Mouse (Mus musculus): ENCODE results near the gene Fam189a1. TPM values are rescaled to one million over a fixed set of nuclear protein-coding genes. Genes with fewer than 3 reads are reported as not detected.

Gene Fam189a1
- total RNA-seq, 2 experiments from 2014 or later, result not detected

DNA sequence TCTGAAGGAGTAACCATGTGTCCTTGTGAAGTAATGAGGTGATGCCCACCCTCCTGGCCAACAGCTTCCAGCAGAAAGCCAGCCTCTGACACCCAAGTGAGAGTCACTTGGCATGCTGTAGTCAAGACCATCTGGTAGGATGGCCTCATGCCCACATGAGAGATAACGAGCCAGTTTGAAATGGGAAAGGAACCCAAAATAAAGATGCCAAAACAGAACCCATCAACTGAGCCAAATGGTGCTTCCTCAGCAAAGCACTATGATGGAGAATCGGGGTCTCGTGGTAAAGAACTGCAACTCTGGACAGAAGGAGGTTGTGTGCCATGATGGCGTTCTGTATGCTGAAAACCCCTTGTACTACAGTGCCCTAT is 51.3 kb downstream of the Fam189a1 start:
- DNase-seq, result no peak
- intact Hi-C loops (cut with DNase I), result no loop called here

DNA sequence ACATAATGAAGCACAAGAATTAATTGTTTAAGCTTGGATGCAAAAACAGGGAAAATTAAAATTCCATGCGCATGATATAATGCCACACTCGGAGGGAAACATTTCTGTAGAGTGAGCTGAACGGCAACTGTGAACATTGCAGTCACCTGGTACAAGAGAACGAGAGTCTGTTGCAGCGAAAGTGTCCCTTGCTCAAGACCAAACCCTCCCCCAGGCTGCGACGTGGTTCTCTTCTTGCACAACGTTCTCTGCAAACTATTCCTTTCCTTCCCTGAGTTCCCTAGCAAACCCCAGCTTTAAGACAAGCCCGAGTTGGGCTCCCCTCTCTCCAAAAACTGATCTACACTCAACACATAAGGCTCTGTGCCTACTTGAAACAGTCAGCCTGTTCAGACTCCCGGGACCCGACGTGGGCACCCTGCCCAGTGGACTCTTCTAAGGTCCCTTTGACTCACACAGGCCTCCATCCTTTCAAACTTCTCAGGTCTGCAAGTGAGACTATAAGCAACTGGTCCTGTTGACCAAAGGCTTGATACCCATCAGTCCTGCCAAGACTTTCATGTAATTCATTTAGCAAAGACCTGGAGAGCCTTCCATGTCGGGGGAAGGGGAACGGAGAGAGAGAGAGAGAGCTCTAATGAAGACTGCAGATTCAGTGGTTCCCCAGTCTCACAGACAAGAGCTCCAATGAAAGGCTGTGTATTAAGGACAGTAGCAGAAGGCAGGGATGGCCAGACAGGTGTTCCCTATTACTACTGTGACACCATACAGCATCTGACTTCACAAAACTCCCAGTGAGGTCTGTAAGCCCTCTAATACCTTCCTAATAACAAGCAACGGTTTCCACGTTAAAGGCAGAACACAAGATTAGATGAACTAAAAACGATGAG is 51.9 kb downstream of the Fam189a1 start:
- intact Hi-C loops (cut with DNase I), result no loop called here
- no peak for DNase-seq

DNA sequence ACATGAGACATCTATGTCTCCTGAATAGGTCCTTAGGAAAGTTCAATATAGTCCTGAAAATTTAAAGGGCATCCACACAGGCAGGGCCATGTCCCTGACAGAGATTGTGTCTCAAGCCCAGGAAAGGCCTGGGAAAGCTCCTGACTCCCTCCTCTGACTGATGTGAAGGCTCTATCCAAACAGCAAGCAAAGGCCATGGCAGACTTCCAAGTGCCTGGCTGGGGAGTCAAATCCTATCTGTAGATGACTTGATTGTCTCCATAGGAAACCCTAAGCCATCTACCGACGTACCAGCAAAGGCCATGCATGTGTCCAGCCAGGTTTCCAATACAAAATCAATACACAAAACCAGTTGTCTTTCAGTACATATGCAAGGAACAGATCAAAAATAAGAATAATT is 54.7 kb downstream of the Fam189a1 start:
- intact Hi-C loops (cut with DNase I), result no loop called here

DNA sequence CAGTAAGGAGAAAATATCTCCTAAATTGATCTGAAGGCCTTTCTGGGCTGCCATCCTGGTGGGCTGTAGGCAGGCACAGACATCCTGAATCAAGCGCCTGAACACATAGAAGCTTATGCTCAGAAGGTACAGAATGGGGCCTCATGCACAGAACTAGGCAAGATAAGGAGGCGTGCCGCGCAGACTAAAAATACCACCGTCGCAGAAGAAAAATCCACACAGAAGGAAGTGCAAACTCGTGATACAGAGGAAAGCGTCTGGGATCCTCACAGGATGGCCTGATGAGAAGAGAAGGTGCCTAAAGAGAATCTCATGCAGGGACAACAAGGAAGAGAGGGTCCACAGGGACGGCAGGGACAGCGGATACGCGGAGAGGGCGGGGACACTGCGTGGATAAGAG is 58.7 kb downstream of the Fam189a1 start:
- intact Hi-C loops (cut with DNase I), result no loop called here
- no peak for DNase-seq

More for the DNA sequence above, 54.7 kb downstream of the Fam189a1 start:
- DNase-seq, result no peak

DNA sequence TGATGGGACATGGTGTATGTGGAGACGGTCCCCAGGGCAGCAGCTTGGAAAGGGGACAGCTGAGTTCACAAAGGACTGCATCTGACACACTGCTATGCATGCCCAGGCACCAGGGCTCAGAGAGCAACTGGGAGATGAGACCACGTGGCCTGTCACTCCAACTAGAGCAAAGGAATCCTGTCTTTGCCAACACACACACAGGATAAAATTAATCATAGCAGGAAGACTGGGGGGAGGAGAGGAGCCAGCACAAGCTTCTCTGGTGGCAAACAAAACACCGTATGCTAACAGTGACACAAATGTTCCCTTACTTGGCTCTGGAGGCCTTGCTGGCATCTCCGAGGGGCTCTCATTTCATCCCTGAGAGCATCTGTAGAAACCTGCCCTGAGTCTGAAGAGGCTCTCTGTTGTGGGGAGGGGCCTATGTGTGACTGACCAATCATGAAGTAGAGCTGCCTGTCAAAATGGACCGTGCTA is 60.7 kb downstream of the Fam189a1 start:
- DNase-seq, result no peak
- intact Hi-C loops (cut with DNase I), result no loop called here

DNA sequence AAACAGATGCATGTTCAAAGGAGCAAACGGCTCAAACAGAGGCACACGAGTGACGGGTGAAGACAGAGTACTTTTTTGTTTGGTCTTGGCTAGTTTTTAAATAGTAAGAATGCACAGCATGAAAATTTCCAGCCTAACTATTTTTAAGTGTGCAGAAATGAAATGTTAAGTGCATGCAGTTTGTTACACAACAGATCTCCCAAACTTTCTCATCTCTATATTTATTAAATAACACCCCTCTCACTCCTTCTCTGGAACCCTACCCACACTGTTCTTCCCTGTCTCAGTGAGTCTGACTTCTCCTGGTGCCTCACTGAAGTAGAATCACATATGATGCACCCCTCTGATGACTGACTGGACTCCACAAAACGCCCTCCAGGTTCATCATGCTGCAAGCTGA is 63.1 kb downstream of the Fam189a1 start:
- no peak for DNase-seq
- intact Hi-C loops (cut with DNase I), result no loop called here

DNA sequence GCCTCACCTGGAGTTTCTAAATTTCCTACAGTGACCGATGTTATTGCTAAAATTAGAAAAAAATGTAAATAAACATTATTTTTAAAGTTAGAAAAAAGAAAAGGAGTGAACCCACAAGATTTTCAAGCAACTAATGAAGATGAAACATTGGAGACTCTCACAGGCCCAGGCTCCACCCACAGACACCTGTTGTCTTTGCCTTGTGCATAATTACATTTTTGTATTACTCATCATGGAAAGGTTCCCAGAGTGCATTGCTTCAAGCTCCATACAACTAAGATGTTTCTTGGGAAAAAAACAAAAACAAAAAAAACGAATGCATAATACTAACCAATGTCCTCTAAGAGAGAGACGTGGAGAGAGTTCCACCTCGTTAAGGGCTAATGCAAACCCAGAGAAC is 64.9 kb downstream of the Fam189a1 start:
- DNase-seq, result no peak

DNA sequence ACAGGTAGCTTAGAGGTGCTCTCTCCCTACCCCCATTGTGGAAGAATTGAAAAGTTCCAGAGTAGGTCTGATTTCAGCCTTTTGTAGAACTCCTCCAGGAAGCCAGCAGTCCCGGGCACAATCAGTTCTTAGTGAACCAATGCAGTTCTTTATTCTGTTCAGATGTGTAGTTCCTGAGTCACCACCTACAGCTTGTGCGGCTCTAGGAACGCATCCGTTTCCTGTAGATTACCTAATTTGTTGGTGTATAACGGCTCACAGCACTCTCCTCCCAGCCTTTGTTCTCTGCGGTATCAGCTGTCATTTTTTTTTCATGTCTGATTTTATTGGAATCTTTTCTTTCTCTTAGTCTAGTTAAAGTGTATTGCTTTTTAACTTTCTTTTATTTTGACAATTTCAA is 70.4 kb downstream of the Fam189a1 start:
- no peak for DNase-seq
- intact Hi-C loops (cut with DNase I), result no loop called here

More for the DNA sequence above, 64.9 kb downstream of the Fam189a1 start:
- intact Hi-C loops (cut with DNase I), result no loop called here

DNA sequence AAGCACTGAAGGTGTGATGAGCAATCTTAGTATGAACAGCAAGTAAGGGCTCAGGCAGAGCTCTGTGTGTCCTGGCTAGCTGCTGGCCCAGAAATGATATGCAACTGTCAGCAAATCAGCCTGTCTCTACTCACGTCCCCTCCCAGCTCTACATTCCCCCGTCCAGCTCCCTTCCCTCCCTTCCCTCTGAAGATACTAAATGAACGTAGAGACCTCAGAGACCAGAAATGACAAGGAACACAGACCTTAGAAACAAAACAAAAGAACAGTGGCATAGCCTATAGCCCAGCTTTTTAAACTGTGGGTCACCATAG is 73.6 kb downstream of the Fam189a1 start:
- DNase-seq, result no peak
- intact Hi-C loops (cut with DNase I), result no loop called here

DNA sequence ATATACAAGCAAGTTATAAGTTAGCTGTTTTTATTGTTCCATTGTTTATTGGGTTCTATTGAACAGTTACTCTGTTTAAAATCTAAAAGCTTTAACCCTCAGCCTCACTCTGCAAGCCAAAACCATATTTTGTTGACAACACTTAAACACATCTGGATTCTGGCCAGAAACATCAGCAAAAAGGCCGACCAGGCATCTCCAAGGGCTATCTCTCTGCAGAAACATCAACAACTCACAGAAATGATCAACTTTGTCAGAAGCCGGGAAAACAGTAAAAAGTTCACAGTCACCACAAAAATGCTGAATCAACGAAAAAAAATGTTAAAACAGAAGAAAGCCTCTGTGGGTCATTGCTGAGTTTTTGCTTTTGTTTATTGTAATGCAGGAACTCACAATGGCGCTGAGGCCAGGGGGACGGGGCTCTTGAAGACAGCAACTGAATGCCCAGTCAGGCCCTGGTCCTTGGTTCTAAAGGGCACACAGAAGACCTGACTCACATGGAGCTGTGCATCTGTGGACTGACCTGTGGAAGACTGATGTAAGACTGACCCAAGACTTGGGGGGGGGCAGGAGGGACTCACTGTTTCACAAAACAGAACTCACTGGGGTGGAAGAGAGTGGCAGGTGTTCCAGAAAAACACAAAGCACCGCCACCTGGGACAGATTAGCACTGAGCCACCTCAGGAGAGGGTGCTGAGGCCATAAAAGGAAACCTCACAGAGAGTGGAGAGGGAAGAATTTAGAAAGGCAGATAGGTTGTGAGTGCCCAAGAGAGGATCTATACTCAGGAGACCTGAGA is 74.2 kb downstream of the Fam189a1 start:
- no peak for DNase-seq
- intact Hi-C loops (cut with DNase I), result no loop called here

DNA sequence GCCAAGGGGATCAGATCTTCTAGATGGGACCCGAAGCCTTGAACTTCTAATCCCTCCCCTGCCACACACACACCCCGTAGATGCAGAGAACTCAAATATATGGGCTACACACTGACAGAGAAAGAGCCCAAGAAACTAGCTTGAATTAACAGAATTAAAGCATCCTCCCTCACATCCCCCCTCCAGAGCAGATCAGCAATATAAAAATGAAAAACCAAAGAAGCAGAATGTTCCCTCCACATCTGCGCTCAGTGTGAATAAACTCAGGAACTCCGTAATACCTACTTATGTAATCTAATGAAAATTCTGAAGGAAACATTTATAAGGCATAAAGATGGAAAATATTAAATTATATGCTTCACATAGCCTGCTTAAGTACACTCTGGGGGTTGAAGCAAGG is 80.2 kb downstream of the Fam189a1 start:
- intact Hi-C loops (cut with DNase I), result loop anchor here (10.0 kb wide), 2 partner anchors 121 to 291 kb away; no protein-coding TSS in a partner anchor

DNA sequence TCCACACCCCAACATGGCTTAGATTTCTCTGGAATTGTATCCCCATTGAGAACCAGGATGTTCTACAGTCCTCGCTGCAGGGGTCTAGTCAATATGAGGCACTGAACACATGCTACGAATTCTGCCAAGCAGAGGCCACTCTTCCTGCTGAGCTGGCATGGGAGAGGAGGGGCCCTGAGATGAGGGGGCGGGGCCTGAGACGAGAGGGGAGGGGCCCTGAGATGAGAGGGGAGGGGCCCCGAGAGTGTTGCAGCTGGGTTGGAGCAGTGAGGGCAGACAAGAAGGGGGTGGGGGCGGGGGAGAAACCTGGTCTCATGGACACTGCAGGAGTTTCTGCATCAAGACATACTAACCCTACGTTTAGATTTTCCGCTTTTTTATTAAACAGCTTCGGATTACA is 82.2 kb downstream of the Fam189a1 start:
- intact Hi-C loops (cut with DNase I), result loop anchor here (10.0 kb wide), 2 partner anchors 119 to 289 kb away; no protein-coding TSS in a partner anchor
- no peak for DNase-seq

More for the DNA sequence above, 80.2 kb downstream of the Fam189a1 start:
- no peak for DNase-seq

DNA sequence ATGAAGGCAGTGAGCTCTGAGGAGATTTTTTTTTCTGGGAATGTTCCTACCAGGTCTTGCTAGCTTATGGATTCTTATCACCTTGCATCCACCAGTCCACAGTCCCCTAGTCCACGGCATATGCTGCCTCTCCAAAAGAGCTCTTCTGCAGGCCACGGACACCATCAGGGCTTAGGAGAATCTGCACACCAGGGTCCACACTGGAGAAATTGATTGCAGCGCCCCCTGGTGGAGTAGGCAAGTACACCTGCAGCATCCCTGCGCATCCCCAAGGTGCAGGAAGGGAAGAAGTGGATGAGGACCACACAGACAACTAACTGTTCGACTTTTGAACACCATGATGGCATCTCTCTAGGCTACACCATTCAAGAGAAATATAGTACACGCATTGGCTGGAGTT is 82.8 kb downstream of the Fam189a1 start:
- peak; percentile 28 to 64 for DNase-seq
- intact Hi-C loops (cut with DNase I), result loop anchor here (10.0 kb wide), 2 partner anchors 119 to 289 kb away; no protein-coding TSS in a partner anchor

DNA sequence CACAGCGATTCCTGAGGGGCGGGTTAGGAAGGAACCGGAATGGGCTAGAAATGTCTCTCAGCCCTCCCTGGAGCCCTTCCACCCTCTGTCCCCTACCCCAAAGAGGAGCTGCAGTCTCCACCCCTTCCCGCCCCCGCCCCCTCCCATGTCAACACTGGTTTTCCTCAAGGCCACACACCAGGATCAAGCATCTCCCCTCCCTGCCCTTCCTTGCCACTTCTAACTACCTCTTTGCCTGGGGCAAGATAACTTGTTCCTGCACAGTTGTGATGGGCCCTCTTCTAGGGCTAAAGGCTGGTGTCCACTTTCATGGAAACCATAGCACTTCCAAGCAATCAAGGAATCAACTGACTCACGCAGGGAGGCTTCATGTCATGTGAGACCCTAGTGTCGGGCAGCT is 90.2 kb downstream of the Fam189a1 start:
- intact Hi-C loops (cut with DNase I), result no loop called here
- no peak for DNase-seq

DNA sequence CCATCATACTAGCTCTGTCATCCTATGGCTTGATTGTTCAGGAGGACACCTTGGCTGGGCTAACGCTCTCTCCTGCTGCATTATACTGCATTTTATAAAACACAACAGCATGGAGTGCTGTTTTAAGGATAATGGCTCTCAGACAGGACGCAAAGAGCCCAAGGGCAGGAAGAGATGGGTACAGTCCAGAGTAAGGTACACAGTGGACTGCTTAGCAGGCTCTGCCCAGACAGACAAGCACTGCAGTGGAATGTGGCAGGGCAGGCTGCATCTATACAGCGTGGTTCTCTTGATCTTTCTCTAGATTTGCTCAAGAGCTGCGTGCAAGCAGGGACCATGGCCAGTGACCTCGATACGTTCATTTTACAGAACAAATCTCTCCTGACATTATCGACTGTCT is 90.9 kb downstream of the Fam189a1 start:
- intact Hi-C loops (cut with DNase I), result no loop called here
- DNase-seq, result no peak

DNA sequence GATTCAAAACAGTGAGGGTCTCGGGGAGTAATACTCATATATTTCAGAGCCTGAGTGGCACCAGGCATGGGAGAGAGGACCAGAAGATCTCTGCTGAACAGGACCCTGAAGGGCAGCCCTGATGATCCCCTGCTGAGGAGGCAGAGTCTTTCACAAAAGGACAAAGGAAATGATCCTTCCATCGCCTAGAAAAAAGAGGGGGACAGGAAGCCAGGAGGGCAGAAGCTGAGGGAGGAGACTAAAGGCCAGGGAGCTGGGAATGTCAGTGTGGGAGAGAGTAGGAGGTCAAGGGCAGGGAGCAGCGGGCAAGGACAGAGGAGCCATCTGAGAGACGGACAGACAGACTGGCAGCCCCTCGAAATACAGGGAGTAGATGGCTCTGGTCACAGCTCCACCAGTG is 91.7 kb downstream of the Fam189a1 start:
- intact Hi-C loops (cut with DNase I), result no loop called here
- DNase-seq, result no peak

DNA sequence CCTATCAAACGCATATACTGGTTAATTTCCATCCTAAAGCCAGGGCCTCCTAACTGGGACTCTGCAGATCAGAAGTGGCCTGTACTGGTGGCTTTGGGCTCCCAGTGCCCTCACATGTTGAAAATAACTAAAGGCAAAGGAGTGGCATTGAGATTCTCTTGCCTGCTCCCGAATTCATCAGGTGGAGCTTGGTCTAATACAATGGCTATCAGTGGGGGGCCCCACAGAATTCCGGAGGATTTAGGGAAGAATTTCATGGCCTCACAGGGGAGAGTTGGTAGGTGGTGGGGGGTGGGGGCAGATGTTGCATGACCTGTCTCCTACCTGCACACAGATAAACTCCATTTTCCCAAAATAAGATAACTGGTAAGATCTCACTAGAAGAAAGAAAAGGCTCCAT is 92.3 kb downstream of the Fam189a1 start:
- intact Hi-C loops (cut with DNase I), result no loop called here
- no peak for DNase-seq

DNA sequence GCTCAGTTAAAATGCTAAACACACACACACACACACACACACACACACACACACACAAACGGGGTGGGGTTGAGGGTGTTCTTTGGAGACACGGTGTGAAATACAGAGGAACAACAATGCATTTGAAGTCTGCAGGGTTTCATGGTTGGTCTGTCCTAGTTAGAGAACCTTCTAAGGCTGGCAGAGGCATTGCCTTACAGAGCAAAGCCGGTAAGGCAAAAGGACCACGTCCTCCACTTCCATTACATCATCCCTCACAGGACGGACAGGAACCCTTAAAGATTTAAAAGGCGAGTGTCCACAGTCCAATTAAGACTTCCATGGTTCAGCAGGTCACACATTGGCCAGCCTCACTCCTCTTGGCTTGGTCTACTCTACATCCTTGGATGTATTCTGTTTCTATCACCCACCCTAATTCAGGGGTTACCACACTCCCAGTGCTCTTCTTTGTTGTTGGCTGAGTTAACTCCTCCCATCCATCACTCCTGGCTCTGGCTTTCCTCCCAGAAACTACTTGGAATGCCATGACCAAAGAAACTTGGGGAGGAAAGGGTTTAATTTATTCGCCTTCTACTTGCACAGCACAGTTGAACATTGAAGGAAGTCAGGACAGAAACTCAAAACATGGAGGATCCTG is 96.1 kb downstream of the Fam189a1 start:
- intact Hi-C loops (cut with DNase I), result no loop called here
- DNase-seq, result no peak

DNA sequence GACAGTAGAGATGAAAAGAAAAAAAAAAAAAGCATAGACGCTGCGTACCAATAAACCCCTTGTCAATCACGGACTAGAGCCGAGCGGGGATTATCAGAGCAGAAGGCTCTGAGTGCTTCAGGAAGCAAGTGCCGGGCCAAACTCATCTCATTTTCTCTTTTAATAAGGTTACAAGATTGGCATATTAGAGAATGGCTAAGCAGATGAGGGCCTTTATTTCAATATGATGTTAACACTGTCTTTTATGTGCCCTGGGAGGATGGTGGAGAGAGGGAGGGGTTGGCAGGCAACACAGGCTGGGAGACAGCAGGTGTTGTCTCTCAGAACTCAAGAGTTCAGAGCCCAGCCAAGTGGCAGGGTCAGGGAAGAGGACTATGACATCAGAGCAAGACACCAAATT is 99.5 kb downstream of the Fam189a1 start:
- intact Hi-C loops (cut with DNase I), result no loop called here
- no peak for DNase-seq

DNA sequence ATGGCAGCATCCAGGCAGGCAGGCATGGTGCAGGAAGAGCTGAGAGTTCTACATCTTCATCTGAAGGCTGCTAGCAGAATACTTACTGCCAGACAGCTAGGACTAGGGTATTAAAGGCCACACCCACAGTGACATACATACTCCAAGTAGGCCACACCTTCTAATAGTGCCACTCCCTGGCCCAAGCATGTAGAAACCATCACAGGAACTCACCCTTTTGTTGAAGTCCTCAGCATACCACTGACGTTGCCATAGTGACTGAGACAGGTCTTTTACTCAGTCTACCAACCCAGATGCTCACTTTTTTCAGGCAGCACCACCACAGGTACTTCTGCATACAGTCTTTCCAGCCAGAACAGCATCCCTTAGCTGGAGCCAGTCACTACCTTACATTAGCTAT is 104.4 kb downstream of the Fam189a1 start:
- no peak for DNase-seq

More for the DNA sequence above, 104.4 kb downstream of the Fam189a1 start:
- intact Hi-C loops (cut with DNase I), result no loop called here
